Mouse (Mus musculus) forebrain, embryonic 15.5 days (tissue): ENCODE measurements at regions not wholly inside any gene's neighbourhood (a gene's known extent, or its start where the extent isn't known, plus 50 kb on each side); places are given as distances from the start of the nearest gene placed in this dataset.

Source experiments
- ATAC-seq: fragments of 200-750 bp; cut with Nextera tagmentation; replicated peaks from 2 replicates; pipeline ENCODE4 v1.8.0; 2017; ENCODE audit warnings: mild to moderate bottlenecking, moderate TSS enrichment, moderate library complexity
- H3K27ac ChIP-seq: fragments of 300-500 bp; sonication (generic); replicated peaks from 2 replicates; pipeline ENCODE4 v1.5.1; 2015; ENCODE audit warnings: mild to moderate bottlenecking, inconsistent platforms
- H3K27me3 ChIP-seq: fragments of 300-500 bp; sonication (generic); 2 replicates; pipeline ENCODE4 v1.6.1; 2015; ENCODE audit warnings: inconsistent platforms
- H3K36me3 ChIP-seq: fragments of 300-500 bp; sonication (generic); 2 replicates; pipeline ENCODE4 v1.6.1; 2015; ENCODE audit warnings: mild to moderate bottlenecking, inconsistent platforms
- H3K4me1 ChIP-seq: fragments of 300-500 bp; sonication (generic); 2 replicates; pipeline ENCODE4 v1.6.1; 2015; ENCODE audit warnings: inconsistent platforms
- H3K4me2 ChIP-seq: fragments of 300-500 bp; sonication (generic); replicated peaks from 2 replicates; pipeline ENCODE4 v1.6.1; 2015; ENCODE audit warnings: mild to moderate bottlenecking, inconsistent platforms
- H3K4me3 ChIP-seq: fragments of 300-500 bp; sonication (generic); 2 replicates; pipeline ENCODE4 v1.5.1; 2015; ENCODE audit warnings: mild to moderate bottlenecking, inconsistent platforms
- H3K9ac ChIP-seq: fragments of 300-500 bp; sonication (generic); replicated peaks from 2 replicates; pipeline ENCODE4 v1.6.1; 2015; ENCODE audit warnings: mild to moderate bottlenecking, inconsistent platforms
- H3K9me3 ChIP-seq: fragments of 300-500 bp; sonication (generic); 2 replicates; pipeline ENCODE4 v1.6.1; 2016; ENCODE audit warnings: inconsistent platforms
- WGBS: fragments of 180-500 bp; shearing (Covaris S2); methylation state at CpG from one replicate; pipeline ENCODE4 v1.1.7; 2015; ENCODE audit warnings: mixed read lengths; 5-methylcytosine and 5-hydroxymethylcytosine counted together

DNA sequence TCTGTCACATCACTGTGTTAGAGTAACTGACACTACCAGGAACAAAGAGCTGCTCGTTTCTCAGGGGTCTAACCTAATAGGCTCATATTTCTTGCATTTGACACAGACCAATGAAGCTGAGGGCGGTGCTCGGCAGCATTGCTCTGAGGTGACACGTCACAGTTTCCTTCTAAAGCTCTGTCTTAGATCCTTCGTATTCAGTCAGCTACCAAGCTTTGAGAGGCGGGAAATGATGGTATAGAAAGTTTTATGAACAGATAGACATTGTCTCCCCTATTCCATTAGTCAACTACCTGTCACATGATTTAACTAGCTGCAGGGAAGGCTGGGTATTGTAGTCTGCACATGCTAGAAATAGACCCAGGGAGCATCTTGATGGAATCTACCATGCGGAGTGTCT is 60.2 kb upstream of the Egfl6 start:
- Histone ChIP-seq H3K36me3 (no peaks in the 10 kb centered on the region), H3K27ac (no peak overlapping the region), H3K9ac (no peak overlapping the region), H3K4me2 (no peak overlapping the region), H3K9me3 (no peaks in the 10 kb centered on the region), H3K4me3 (no peak overlapping the region), H3K27me3 (no peaks in the 10 kb centered on the region), H3K4me1 (no peaks in the 10 kb centered on the region)
- ATAC-seq: peak; percentile 46; the same call in 1 of the 2 replicates
- 60% methylated on average over 7 of the region's 7 CpGs for WGBS

DNA sequence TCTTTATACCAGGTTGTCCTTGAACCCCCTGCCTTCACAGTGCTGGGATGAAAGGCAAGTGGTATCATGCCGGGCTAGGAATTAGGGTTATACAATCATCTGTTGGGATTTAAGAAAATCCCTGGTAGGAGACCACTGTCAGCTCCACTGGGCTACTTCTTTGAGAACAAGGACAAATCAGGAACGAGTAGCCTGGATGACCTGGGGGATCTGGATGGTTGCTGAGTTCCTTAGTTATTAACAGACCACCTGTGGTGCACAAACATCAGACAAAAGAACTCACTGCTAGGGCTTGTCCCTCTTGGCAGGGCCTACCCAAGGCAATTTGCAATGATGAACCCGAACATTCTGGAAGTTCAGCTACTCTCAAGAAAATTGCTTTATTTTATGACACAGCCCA is 55.7 kb upstream of the Egfl6 start:
- H3K9me3 ChIP-seq: no peaks in the 10 kb centered on the region
- 52% methylated on average over 3 of the region's 3 CpGs for WGBS

DNA sequence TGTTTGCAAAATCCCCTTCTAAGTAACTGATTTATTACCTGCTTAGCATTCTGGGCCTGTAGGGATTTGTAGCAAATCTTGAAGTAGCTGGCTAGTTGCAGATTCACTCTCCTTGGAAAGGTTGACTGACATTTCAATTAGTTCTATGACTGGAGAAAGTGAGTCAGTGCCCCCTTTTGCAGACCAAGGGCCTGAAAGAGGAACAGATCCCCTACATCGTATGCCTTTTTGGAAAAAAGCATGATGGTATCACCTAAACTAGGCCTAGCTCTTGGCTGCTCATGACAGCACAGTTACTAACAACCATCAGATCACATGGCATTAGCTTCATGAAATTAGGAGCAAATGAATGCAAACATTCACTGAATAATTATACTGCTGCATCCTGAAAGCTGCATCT is 54.7 kb upstream of the Egfl6 start:
- Histone ChIP-seq H3K9ac (no peak overlapping the region), H3K4me3 (no peak overlapping the region), H3K4me2 (no peak overlapping the region), H3K27ac (no peak overlapping the region), H3K4me1 (no peaks in the 10 kb centered on the region), H3K27me3 (no peaks in the 10 kb centered on the region), H3K9me3 (no peaks in the 10 kb centered on the region), H3K36me3 (no peaks in the 10 kb centered on the region)
- no peak for ATAC-seq
- WGBS: 84% methylated on average over 1 of the region's 1 CpGs

More for the DNA sequence above, 55.7 kb upstream of the Egfl6 start:
- ATAC-seq: no peak
- H3K9ac ChIP-seq: no peak overlapping the region
- H3K4me1 ChIP-seq: no peaks in the 10 kb centered on the region
- no peaks in the 10 kb centered on the region for H3K36me3 ChIP-seq
- H3K27ac ChIP-seq: no peak overlapping the region
- no peak overlapping the region for H3K4me3 ChIP-seq
- H3K4me2 ChIP-seq: no peak overlapping the region
- no peaks in the 10 kb centered on the region for H3K27me3 ChIP-seq
